32 mouse cellular contexts compared by ENCODE assay signal in genomic region chr4:136621956-136622355, GRCm38 (mm10). TPM values are rescaled to one million over a fixed set of nuclear protein-coding genes. Genes with fewer than 3 reads are reported as not detected.
"Had no signal": no experiment of that assay in that cellular context is flagged by ENCODE, and none has a peak within 500 bp of the region (broad histone marks: within the 10 kb centered on the region; RNA-seq: fewer than 3 reads in every experiment).

No protein-coding gene starts in this region.

- DNase-seq: gastrocnemius, adult 2 months; gastrocnemius, postnatal 14 days; gastrocnemius, postnatal 25 days; gastrocnemius, postnatal 36 days; heart, adult 11 months; heart, adult 2 months had no signal

- H3K4me2 ChIP-seq: embryonic facial prominence, embryonic 12.5 days; embryonic facial prominence, embryonic 13.5 days; embryonic facial prominence, embryonic 15.5 days; forebrain, embryonic 12.5 days; forebrain, embryonic 13.5 days; forebrain, embryonic 15.5 days had no signal

- H3K27me3 ChIP-seq: forebrain, embryonic 12.5 days; forebrain, embryonic 13.5 days; forebrain, embryonic 15.5 days had no signal

- H3K9me3 ChIP-seq: embryonic facial prominence, embryonic 10.5 days; embryonic facial prominence, embryonic 12.5 days; embryonic facial prominence, embryonic 13.5 days; embryonic facial prominence, embryonic 15.5 days; forebrain, embryonic 10.5 days; forebrain, embryonic 12.5 days; forebrain, embryonic 13.5 days; forebrain, embryonic 15.5 days had no signal

- H3K4me3 ChIP-seq: embryonic facial prominence, embryonic 10.5 days; embryonic facial prominence, embryonic 12.5 days; embryonic facial prominence, embryonic 13.5 days; embryonic facial prominence, embryonic 15.5 days; erythroblast, embryonic 14.5 days; forebrain, embryonic 10.5 days; forebrain, embryonic 12.5 days; forebrain, embryonic 13.5 days; forebrain, embryonic 15.5 days; gastrocnemius, adult 2 months; heart, adult 2 months had no signal

- H3K4me1 ChIP-seq: embryonic facial prominence, embryonic 12.5 days; embryonic facial prominence, embryonic 13.5 days; embryonic facial prominence, embryonic 15.5 days; forebrain, embryonic 12.5 days; forebrain, embryonic 13.5 days; forebrain, embryonic 15.5 days had no signal

- H3K27ac ChIP-seq: embryonic facial prominence, embryonic 10.5 days; embryonic facial prominence, embryonic 12.5 days; embryonic facial prominence, embryonic 13.5 days; embryonic facial prominence, embryonic 15.5 days; forebrain, embryonic 10.5 days; forebrain, embryonic 12.5 days; forebrain, embryonic 13.5 days; forebrain, embryonic 15.5 days; gastrocnemius, adult 2 months; heart, adult 2 months had no signal

- H3K36me3 ChIP-seq: embryonic facial prominence, embryonic 10.5 days; embryonic facial prominence, embryonic 12.5 days; embryonic facial prominence, embryonic 13.5 days; embryonic facial prominence, embryonic 15.5 days; forebrain, embryonic 10.5 days; forebrain, embryonic 12.5 days; forebrain, embryonic 15.5 days had no signal

- ATAC-seq: forebrain, embryonic 15.5 days had no signal

- H3K9ac ChIP-seq: embryonic facial prominence, embryonic 12.5 days; embryonic facial prominence, embryonic 13.5 days; embryonic facial prominence, embryonic 15.5 days; forebrain, embryonic 12.5 days; forebrain, embryonic 13.5 days; forebrain, embryonic 15.5 days; forebrain, postnatal 0 days had no signal

RNA-seq across cellular contexts. Expression of gene Lactbl1, which starts 0.5 kb away (rescaled TPM):
- total RNA-seq: common myeloid progenitor, adult 5-6 weeks; gastrocnemius, adult 18-20 months; gastrocnemius, adult 2 months; gastrocnemius, adult 8-10 months; gastrocnemius, postnatal 10 days; gastrocnemius, postnatal 14 days; gastrocnemius, postnatal 25 days; gastrocnemius, postnatal 36 days; gastrocnemius, postnatal 4 days; granulocyte monocyte progenitor cell, adult 5-6 weeks; heart, adult 18-20 months; heart, adult 2 months had no signal
- polyA plus RNA-seq: embryonic facial prominence, embryonic 10.5 days; embryonic facial prominence, embryonic 11.5 days; embryonic facial prominence, embryonic 12.5 days; embryonic facial prominence, embryonic 13.5 days; embryonic facial prominence, embryonic 14.5 days; embryonic facial prominence, embryonic 15.5 days; forebrain, embryonic 10.5 days; forebrain, embryonic 11.5 days; forebrain, embryonic 13.5 days; forebrain, embryonic 14.5 days had no signal

RNA-seq across cellular contexts. Expression of gene Tex46, which starts 11.7 kb away (rescaled TPM):
- total RNA-seq: common myeloid progenitor, adult 5-6 weeks; forebrain, postnatal 0 days; gastrocnemius, adult 18-20 months; gastrocnemius, adult 2 months; gastrocnemius, adult 8-10 months; gastrocnemius, postnatal 10 days; gastrocnemius, postnatal 14 days; gastrocnemius, postnatal 25 days; gastrocnemius, postnatal 36 days; gastrocnemius, postnatal 4 days; granulocyte monocyte progenitor cell, adult 5-6 weeks; heart, adult 18-20 months; heart, adult 2 months; heart, adult 8-10 months had no signal
- polyA plus RNA-seq: cerebellum, adult 2 months; cortical plate, adult 2 months; embryonic facial prominence, embryonic 10.5 days; embryonic facial prominence, embryonic 11.5 days; embryonic facial prominence, embryonic 12.5 days; embryonic facial prominence, embryonic 13.5 days; embryonic facial prominence, embryonic 14.5 days; embryonic facial prominence, embryonic 15.5 days; erythroblast, embryonic 14.5 days; forebrain, embryonic 10.5 days; forebrain, embryonic 11.5 days; forebrain, embryonic 12.5 days; forebrain, embryonic 13.5 days; forebrain, embryonic 14.5 days; forebrain, embryonic 15.5 days; forebrain, embryonic 16.5 days; forebrain, postnatal 0 days; frontal cortex, adult 2 months; heart, adult 2 months had no signal
